Mouse (Mus musculus): Measurements from ENCODE around the gene Eme1.

DNA sequence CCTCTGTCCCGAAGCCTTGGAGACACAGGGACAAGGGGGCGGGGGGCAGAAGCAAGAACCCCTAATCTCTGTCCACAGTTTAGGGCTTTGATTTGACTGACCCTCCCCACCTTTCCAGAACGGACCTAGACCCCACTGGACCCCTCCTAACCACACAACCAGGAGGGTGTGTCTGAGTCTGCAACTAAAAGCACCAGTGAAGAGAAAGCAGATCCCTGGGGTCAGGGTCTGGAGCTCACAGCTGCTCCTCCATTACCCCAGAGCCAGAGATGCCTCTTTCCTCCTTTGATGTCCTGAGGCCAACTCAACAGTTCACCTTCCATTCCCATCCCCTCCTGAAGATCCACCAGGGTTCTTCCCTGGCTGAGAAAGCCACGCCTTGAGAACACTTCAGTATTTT is 22.5 kb upstream of the Eme1 start:
- TF ChIP-seq CTCF (IDR thresholded peaks at IDR 0.05; ENCODE audit: extremely low read depth, insufficient read length, insufficient replicate concordance, low read depth, low read length) (no peak), POLR2A (IDR thresholded peaks at IDR 0.05; ENCODE audit: low read depth, low read length) (no peak)
